Comparison of ENCODE assay signal across 8 mouse cellular contexts in the genomic region with DNA sequence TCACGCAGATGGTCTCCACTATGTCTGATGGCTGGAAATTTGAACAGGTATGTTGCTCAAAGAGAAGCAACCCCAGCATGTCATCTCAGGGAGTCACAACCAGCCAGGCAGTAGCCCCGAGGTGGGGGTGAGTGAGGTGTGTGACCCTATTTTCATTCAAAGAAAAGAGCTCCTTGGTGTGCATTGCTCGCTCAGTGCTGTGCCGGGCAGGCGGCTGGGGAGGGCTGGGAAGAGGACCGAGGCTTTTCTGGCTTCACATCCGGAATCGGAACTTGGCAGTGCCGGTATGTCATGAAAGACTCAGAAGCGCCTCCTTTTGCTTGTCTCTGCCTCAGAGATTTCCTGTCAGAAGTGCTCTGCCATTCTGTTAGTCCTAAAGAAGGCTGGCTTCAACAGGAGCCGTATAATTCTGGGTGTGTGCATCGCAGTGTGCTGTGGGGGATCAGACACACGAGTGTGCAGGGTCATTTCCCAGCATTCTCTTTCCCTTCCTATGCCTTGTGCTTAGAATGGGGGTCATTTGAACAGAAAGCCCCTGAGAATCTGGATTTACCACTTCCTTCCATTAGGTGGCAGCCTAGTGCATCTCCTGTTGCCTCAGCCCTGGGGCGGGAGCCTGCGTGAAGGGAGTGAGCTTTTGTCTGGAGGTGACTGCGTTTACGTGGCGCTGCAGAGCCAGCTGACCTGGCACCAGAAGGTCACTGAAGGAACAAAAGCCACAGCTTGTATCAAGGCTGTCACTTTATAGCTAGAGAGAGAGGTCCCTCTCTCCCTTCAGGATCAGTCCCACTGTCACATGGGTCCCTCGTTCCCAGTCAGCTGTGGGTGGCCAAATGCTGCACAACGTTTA. TPM values are rescaled to one million over a fixed set of nuclear protein-coding genes. Genes with fewer than 3 reads are reported as not detected.
DNase-seq lines count a peak whose midpoint lies in the region; ATAC-seq lines count a peak whose summit lies in the region.

No protein-coding gene starts in this region.

- no peak overlapping the region for H3K4me3 ChIP-seq in intestine, embryonic 15.5 days (replicated peaks)
- peak overlapping the region; percentile 17; the same call in 1 of the 2 replicates for H3K4me3 ChIP-seq in limb, embryonic 10.5 days
- H3K4me3 ChIP-seq in midbrain, embryonic 12.5 days, result 0 out of 2 replicates have a peak overlapping the region, but pooled peaks have one; percentile 1

- 39% methylated on average over 20 of the region's 20 CpGs for WGBS in intestine, embryonic 15.5 days
- 43% methylated on average over 20 of the region's 20 CpGs for WGBS in limb, embryonic 10.5 days
- WGBS in midbrain, embryonic 12.5 days, result 32% methylated on average over 20 of the region's 20 CpGs

- 0 out of 2 replicates have a peak overlapping the region, but pooled peaks have one; percentile 22 for H3K4me2 ChIP-seq in intestine, embryonic 15.5 days (replicated peaks)
- H3K4me2 ChIP-seq in midbrain, embryonic 12.5 days (replicated peaks), result peak overlapping the region; percentile 24

- no peaks in the 10 kb centered on the region for H3K27me3 ChIP-seq in intestine, embryonic 15.5 days (replicated peaks)
- H3K27me3 ChIP-seq in limb, embryonic 10.5 days (ENCODE audit: low read depth, poor library complexity, severe bottlenecking), result no peaks in the 10 kb centered on the region
- no peaks in the 10 kb centered on the region for H3K27me3 ChIP-seq in midbrain, embryonic 12.5 days

- peaks cover 19% of the 10 kb centered on the region for H3K36me3 ChIP-seq in intestine, embryonic 15.5 days
- peaks cover 91% of the 10 kb centered on the region for H3K36me3 ChIP-seq in limb, embryonic 10.5 days
- peaks cover 67% of the 10 kb centered on the region for H3K36me3 ChIP-seq in midbrain, embryonic 12.5 days

- no peak overlapping the region for H3K27ac ChIP-seq in intestine, embryonic 15.5 days
- peak overlapping the region; percentile 76 for H3K27ac ChIP-seq in limb, embryonic 10.5 days
- peak overlapping the region; percentile 22 for H3K27ac ChIP-seq in midbrain, embryonic 12.5 days (replicated peaks)

- H3K9me3 ChIP-seq in intestine, embryonic 15.5 days, result no peaks in the 10 kb centered on the region
- no peaks in the 10 kb centered on the region for H3K9me3 ChIP-seq in limb, embryonic 10.5 days (replicated peaks)
- H3K9me3 ChIP-seq in midbrain, embryonic 12.5 days, result no peaks in the 10 kb centered on the region

- peak; percentile 89 for ATAC-seq in granulocyte monocyte progenitor cell, adult 5-6 weeks (replicated peaks; ENCODE audit: poor library complexity, severe bottlenecking)
- ATAC-seq in intestine, embryonic 15.5 days, result peak; percentile 80
- ATAC-seq in midbrain, embryonic 12.5 days (ENCODE audit: low FRiP score, low read depth), result peak; percentile 73

- DNase-seq in 3T3-L1 (ENCODE audit: low read depth, low spot score), result peak; percentile 81
- peak; percentile 81 for DNase-seq in adrenal gland, adult 2 months
- DNase-seq in embryo, embryonic 11.5 days (ENCODE audit: low read depth, low spot score), result peak; percentile 80
- DNase-seq in limb, embryonic 10.5 days (ENCODE audit: low spot score), result peak; percentile 82
- DNase-seq in spleen, adult 12 weeks (ENCODE audit: low spot score), result peak; percentile 33

- H3K4me1 ChIP-seq in intestine, embryonic 15.5 days (replicated peaks), result no peaks in the 10 kb centered on the region
- peaks cover 12% of the 10 kb centered on the region for H3K4me1 ChIP-seq in limb, embryonic 10.5 days
- peaks cover 10% of the 10 kb centered on the region for H3K4me1 ChIP-seq in midbrain, embryonic 12.5 days

- H3K9ac ChIP-seq in intestine, embryonic 15.5 days, result no peak overlapping the region
- H3K9ac ChIP-seq in midbrain, embryonic 12.5 days (replicated peaks), result peak overlapping the region; percentile 15; the same call in 1 of the 2 replicates

RNA-seq across cellular contexts. Expression of a gene that starts 7.8 kb away (rescaled TPM):
- 10 to 100 TPM; 52.1 to 72.0 TPM for total RNA-seq in adrenal gland, adult 2 months (2021)
- 62.9 and 80.0 TPM in 2 replicates for polyA plus RNA-seq in adrenal gland, adult 2 months (2012; rRNA removed)
- 16.4 and 19.4 TPM in 2 replicates for total RNA-seq in granulocyte monocyte progenitor cell, adult 5-6 weeks (2014; fragmentation: Nextera tagmentation)
- 9.5 and 9.6 TPM in 2 replicates for total RNA-seq in granulocyte monocyte progenitor cell, adult 5-6 weeks (2017)
- polyA plus RNA-seq in intestine, embryonic 15.5 days (2015; fragmentation: Nextera tagmentation; extraction: Ambion mirVana), result 12.1 and 13.5 TPM in 2 replicates
- polyA plus RNA-seq in limb, embryonic 10.5 days (2016; fragmentation: Nextera tagmentation; extraction: Ambion mirVana), result 13.6 and 18.3 TPM in 2 replicates
- polyA plus RNA-seq in midbrain, embryonic 12.5 days (2016; fragmentation: Nextera tagmentation; extraction: Ambion mirVana), result 32.0 and 40.4 TPM in 2 replicates

RNA-seq across cellular contexts. Expression of a gene that starts 7.9 kb away (rescaled TPM):
- 100 to 1,000 TPM; 734 to 761 TPM for total RNA-seq in adrenal gland, adult 2 months (2021)
- polyA plus RNA-seq in adrenal gland, adult 2 months (2012; rRNA removed), result 14.2 and 14.9 TPM in 2 replicates
- total RNA-seq in granulocyte monocyte progenitor cell, adult 5-6 weeks (2014; fragmentation: Nextera tagmentation), result 783 and 971 TPM in 2 replicates
- total RNA-seq in granulocyte monocyte progenitor cell, adult 5-6 weeks (2017), result 804 and 885 TPM in 2 replicates
- 989 and 991 TPM in 2 replicates for polyA plus RNA-seq in intestine, embryonic 15.5 days (2015; fragmentation: Nextera tagmentation; extraction: Ambion mirVana)
- 862 and 900 TPM in 2 replicates for polyA plus RNA-seq in limb, embryonic 10.5 days (2016; fragmentation: Nextera tagmentation; extraction: Ambion mirVana)
- 873 and 889 TPM in 2 replicates for polyA plus RNA-seq in midbrain, embryonic 12.5 days (2016; fragmentation: Nextera tagmentation; extraction: Ambion mirVana)

RNA-seq across cellular contexts. Expression of a gene that starts 12.6 kb away (rescaled TPM):
- under 1 TPM; 0.14 to 0.52 TPM for total RNA-seq in adrenal gland, adult 2 months (2021)
- polyA plus RNA-seq in adrenal gland, adult 2 months (2012; rRNA removed), result 0.55 and 0.59 TPM in 2 replicates
- not detected in 2 replicates for total RNA-seq in granulocyte monocyte progenitor cell, adult 5-6 weeks (2014; fragmentation: Nextera tagmentation)
- total RNA-seq in granulocyte monocyte progenitor cell, adult 5-6 weeks (2017), result not detected in 2 replicates
- polyA plus RNA-seq in intestine, embryonic 15.5 days (2015; fragmentation: Nextera tagmentation; extraction: Ambion mirVana), result 0.49 and 0.66 TPM in 2 replicates
- polyA plus RNA-seq in limb, embryonic 10.5 days (2016; fragmentation: Nextera tagmentation; extraction: Ambion mirVana), result 0.18 and 0.26 TPM in 2 replicates
- polyA plus RNA-seq in midbrain, embryonic 12.5 days (2016; fragmentation: Nextera tagmentation; extraction: Ambion mirVana), result not detected in 2 replicates

RNA-seq across cellular contexts. Expression of a gene that starts 24.2 kb away (rescaled TPM):
- total RNA-seq in adrenal gland, adult 2 months (2021), result 100 to 1,000 TPM; 163 to 165 TPM
- 96.1 and 100 TPM in 2 replicates for polyA plus RNA-seq in adrenal gland, adult 2 months (2012; rRNA removed)
- total RNA-seq in granulocyte monocyte progenitor cell, adult 5-6 weeks (2014; fragmentation: Nextera tagmentation), result 73.3 and 77.9 TPM in 2 replicates
- total RNA-seq in granulocyte monocyte progenitor cell, adult 5-6 weeks (2017), result 91.3 and 109 TPM in 2 replicates
- polyA plus RNA-seq in intestine, embryonic 15.5 days (2015; fragmentation: Nextera tagmentation; extraction: Ambion mirVana), result 187 and 197 TPM in 2 replicates
- polyA plus RNA-seq in limb, embryonic 10.5 days (2016; fragmentation: Nextera tagmentation; extraction: Ambion mirVana), result 202 and 220 TPM in 2 replicates
- 234 and 265 TPM in 2 replicates for polyA plus RNA-seq in midbrain, embryonic 12.5 days (2016; fragmentation: Nextera tagmentation; extraction: Ambion mirVana)

RNA-seq across cellular contexts. Expression of a gene that starts 34.6 kb away (rescaled TPM):
- total RNA-seq in adrenal gland, adult 2 months (2021), result under 1 TPM in 1 of 2 experiments, not detected in 1; 0.26 TPM
- 0.32 TPM in 1 of 2 replicates, not detected in the other for polyA plus RNA-seq in adrenal gland, adult 2 months (2012; rRNA removed)
- not detected in 2 replicates for total RNA-seq in granulocyte monocyte progenitor cell, adult 5-6 weeks (2014; fragmentation: Nextera tagmentation)
- total RNA-seq in granulocyte monocyte progenitor cell, adult 5-6 weeks (2017), result not detected in 2 replicates
- polyA plus RNA-seq in intestine, embryonic 15.5 days (2015; fragmentation: Nextera tagmentation; extraction: Ambion mirVana), result 2.8 and 3.7 TPM in 2 replicates
- polyA plus RNA-seq in limb, embryonic 10.5 days (2016; fragmentation: Nextera tagmentation; extraction: Ambion mirVana), result 0.23 and 0.25 TPM in 2 replicates
- polyA plus RNA-seq in midbrain, embryonic 12.5 days (2016; fragmentation: Nextera tagmentation; extraction: Ambion mirVana), result 0.20 and 0.30 TPM in 2 replicates

Comparison
In these comparisons a context has a peak if more than half of its experiments do, and no peak if none do; other contexts are left out.
1. RNA of a gene that starts 7.9 kb away (polyA plus RNA-seq): 989 to 991 TPM in intestine, embryonic 15.5 days, 862 to 900 TPM in limb, embryonic 10.5 days and 873 to 889 TPM in midbrain, embryonic 12.5 days; 14.2 to 14.9 TPM in adrenal gland, adult 2 months; every median in the first group is over 10 times any median in the second.
2. Peak in every context shown above with its lines, with median percentiles within 50 percentile points of each other: DNase-seq and ATAC-seq.